Mouse (Mus musculus): ENCODE measurements around the gene Tnfrsf21.

DNA sequence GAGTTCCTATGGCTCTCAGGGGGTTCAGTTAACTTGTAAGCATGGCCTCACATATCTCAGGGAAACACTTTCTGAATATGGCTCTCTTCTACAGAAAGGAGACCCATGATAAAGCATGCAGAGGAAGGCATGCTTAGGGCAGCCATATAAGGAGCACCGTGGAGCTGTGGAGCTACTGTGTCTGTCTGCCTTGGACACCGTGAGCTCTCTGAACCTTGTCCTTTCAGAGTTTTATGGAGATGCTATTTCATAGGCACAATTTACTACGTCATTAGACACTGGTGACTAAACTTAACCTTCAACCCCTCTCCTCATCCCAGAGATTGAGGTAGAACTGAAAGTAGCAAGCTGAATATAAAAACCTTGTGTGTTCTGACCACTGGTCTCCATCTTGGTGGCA lies 13.2 kb downstream of the Tnfrsf21 start:
- TF ChIP-seq POLR2A (IDR thresholded peaks at IDR 0.05; ENCODE audit: borderline replicate concordance, extremely low read depth, insufficient read depth, insufficient read length, poor library complexity, severe bottlenecking) (no peak), CTCF (IDR thresholded peaks at IDR 0.05; ENCODE audit: borderline replicate concordance, extremely low read depth, insufficient read depth, insufficient read length) (no peak)
